Mouse (Mus musculus) lung, postnatal 0 days (tissue): ENCODE data around the gene Ifnl3.

Experiments used
- CTCF ChIP-seq: IDR thresholded peaks from 2 replicates; pipeline ENCODE4 v1.5.1; 2016; ENCODE audit warnings: antibody characterized with exemption, mild to moderate bottlenecking
- EP300 ChIP-seq: IDR thresholded peaks from 2 replicates; pipeline ENCODE4 v1.6.1; 2016; ENCODE audit warnings: antibody characterized with exemption, mild to moderate bottlenecking, control low read depth

DNA sequence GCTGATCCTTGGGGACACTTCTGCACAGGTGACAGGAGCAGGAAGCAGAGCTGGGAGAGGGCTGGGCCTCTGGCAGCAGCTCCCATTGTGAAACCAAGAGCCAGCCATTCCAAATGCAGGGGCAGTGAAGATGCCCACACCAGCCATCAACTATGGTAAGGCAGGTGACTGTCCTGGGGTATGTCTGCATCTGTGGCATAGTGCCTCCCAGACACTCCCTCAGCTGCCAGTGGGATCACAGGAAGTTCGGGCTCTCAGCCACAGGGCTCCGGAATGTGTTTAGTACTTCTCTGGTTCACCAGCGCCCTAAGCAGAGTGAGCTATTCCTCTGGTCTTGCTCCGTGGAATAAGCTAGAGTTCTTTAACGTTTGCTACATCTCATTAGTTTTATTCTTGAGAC, 34.4 kb downstream of the Ifnl3 start:
- no peak for TF ChIP-seq CTCF
- no peak for TF ChIP-seq EP300
